15 mouse cellular contexts compared by ENCODE assay signal in the genomic region with DNA sequence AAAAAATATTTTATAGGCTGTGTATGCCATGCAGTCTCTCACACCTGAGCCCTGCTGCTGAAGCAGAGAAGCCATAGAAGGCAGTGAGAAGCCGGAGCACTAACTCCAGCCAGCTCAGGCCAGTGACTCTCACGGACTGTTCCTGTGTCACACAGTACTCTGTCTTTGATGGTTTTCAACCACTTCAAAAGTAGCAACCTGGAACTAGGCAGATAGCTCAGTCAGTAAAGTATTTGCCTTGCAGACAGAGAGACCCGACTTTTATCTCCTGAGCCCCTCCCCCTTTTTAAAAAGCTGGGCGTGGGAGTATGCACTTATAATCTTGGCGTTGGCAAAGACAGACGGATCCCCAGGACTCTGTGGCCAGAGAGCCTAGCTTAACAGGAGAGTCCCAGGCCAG. TPM values are rescaled to one million over a fixed set of nuclear protein-coding genes. Genes with fewer than 3 reads are reported as not detected.
DNase-seq lines count a peak whose midpoint lies in the region; ATAC-seq and TF ChIP-seq lines count a peak whose summit lies in the region.
"Had no signal": no experiment of that assay in that cellular context is flagged by ENCODE, and none has a peak within 500 bp of the region (broad histone marks: within the 10 kb centered on the region; RNA-seq: fewer than 3 reads in every experiment).

No protein-coding gene starts in this region.

- no peaks in the 10 kb centered on the region for H3K27me3 ChIP-seq in heart, embryonic 15.5 days
- no peaks in the 10 kb centered on the region for H3K27me3 ChIP-seq in midbrain, embryonic 13.5 days
- H3K27me3 ChIP-seq in midbrain, postnatal 0 days (ENCODE audit: insufficient read depth, low read length): no peaks in the 10 kb centered on the region

- DNase-seq in heart, adult 18-20 months: no peak
- no peak for DNase-seq in midbrain, postnatal 0 days (ENCODE audit: low spot score)
- DNase-seq in induced T-regulatory cell, adult 2 months (ENCODE audit: low read depth): peak; percentile 69
- peak; percentile 63 to 71 for DNase-seq in thymus, postnatal 36 days
- no peak for DNase-seq in cerebellum, postnatal 14 days
- DNase-seq in adrenal gland, postnatal 14 days: no peak
- DNase-seq: adrenal gland, postnatal 36 days; cerebellum, adult 11 months; kidney, adult 18-20 months; lung, embryonic 14.5 days had no signal

- no peak for TF ChIP-seq CTCF in midbrain, postnatal 0 days (IDR thresholded peaks at IDR 0.05)

- 8% methylated on average over 6 of the region's 6 CpGs for WGBS in heart, embryonic 15.5 days
- WGBS in midbrain, embryonic 13.5 days: 58% methylated on average over 6 of the region's 6 CpGs
- WGBS in midbrain, postnatal 0 days: 44% methylated on average over 6 of the region's 6 CpGs

- H3K27ac ChIP-seq in heart, embryonic 15.5 days: peak overlapping the region; percentile 66
- no peak overlapping the region for H3K27ac ChIP-seq in midbrain, embryonic 13.5 days
- no peak overlapping the region; the same call in 1 of the 2 replicates for H3K27ac ChIP-seq in midbrain, postnatal 0 days (ENCODE audit: low read depth, low read length)
- H3K27ac ChIP-seq: stomach, postnatal 0 days had no signal

- ATAC-seq in heart, embryonic 15.5 days (replicated peaks; ENCODE audit: insufficient number of reproducible peaks, insufficient read depth, low FRiP score, low read depth): no peak
- ATAC-seq in midbrain, embryonic 13.5 days: no peak
- no peak for ATAC-seq in midbrain, postnatal 0 days (ENCODE audit: low FRiP score)

- H3K4me2 ChIP-seq in heart, embryonic 15.5 days: 0 out of 2 replicates have a peak overlapping the region, but pooled peaks have one; percentile 3
- no peak overlapping the region for H3K4me2 ChIP-seq in midbrain, embryonic 13.5 days (replicated peaks)
- H3K4me2 ChIP-seq in midbrain, postnatal 0 days (ENCODE audit: low read depth, low read length, poor library complexity, severe bottlenecking): no peak overlapping the region
- H3K4me2 ChIP-seq: lung, embryonic 14.5 days had no signal

- peaks cover 19% of the 10 kb centered on the region for H3K4me1 ChIP-seq in heart, embryonic 15.5 days (replicated peaks)
- peaks cover 21% of the 10 kb centered on the region for H3K4me1 ChIP-seq in midbrain, embryonic 13.5 days (replicated peaks)
- H3K4me1 ChIP-seq in midbrain, postnatal 0 days (ENCODE audit: insufficient read depth, low read length): no peaks in the 10 kb centered on the region

- H3K4me3 ChIP-seq in heart, embryonic 15.5 days: no peak overlapping the region
- H3K4me3 ChIP-seq in midbrain, embryonic 13.5 days (replicated peaks): no peak overlapping the region
- no peak overlapping the region for H3K4me3 ChIP-seq in midbrain, postnatal 0 days (ENCODE audit: low read depth, low read length)
- H3K4me3 ChIP-seq: myocyte had no signal

- no peaks in the 10 kb centered on the region for H3K9me3 ChIP-seq in heart, embryonic 15.5 days (replicated peaks)
- no peaks in the 10 kb centered on the region for H3K9me3 ChIP-seq in midbrain, embryonic 13.5 days
- no peaks in the 10 kb centered on the region for H3K9me3 ChIP-seq in midbrain, postnatal 0 days (ENCODE audit: low read length)
- H3K9me3 ChIP-seq: megakaryocyte, embryonic 14.5 days had no signal

- no peaks in the 10 kb centered on the region for H3K36me3 ChIP-seq in heart, embryonic 15.5 days
- no peaks in the 10 kb centered on the region for H3K36me3 ChIP-seq in midbrain, embryonic 13.5 days
- 0 out of 2 replicates have a peak, but pooled peaks cover 2% of the 10 kb centered on the region for H3K36me3 ChIP-seq in midbrain, postnatal 0 days (ENCODE audit: insufficient read depth, low read length)

- H3K9ac ChIP-seq in heart, embryonic 15.5 days: no peak overlapping the region
- H3K9ac ChIP-seq in midbrain, embryonic 13.5 days (replicated peaks): 0 out of 2 replicates have a peak overlapping the region, but pooled peaks have one; percentile 10
- no peak overlapping the region for H3K9ac ChIP-seq in midbrain, postnatal 0 days (replicated peaks; ENCODE audit: low read length, poor library complexity, severe bottlenecking)
- H3K9ac ChIP-seq: lung, embryonic 14.5 days had no signal

RNA-seq across cellular contexts. Expression of gene Fam83d, which starts 44.1 kb away (rescaled TPM):
- 52.3 and 53.3 TPM in 2 replicates for polyA plus RNA-seq in heart, embryonic 15.5 days (2015; fragmentation: Nextera tagmentation; extraction: Ambion mirVana)
- under 1 TPM; 0.44 to 0.89 TPM for total RNA-seq in heart, adult 18-20 months (2021)
- 16.6 and 17.6 TPM in 2 replicates for polyA plus RNA-seq in midbrain, embryonic 13.5 days (2015; fragmentation: Nextera tagmentation; extraction: Ambion mirVana)
- total RNA-seq in midbrain, postnatal 0 days (2014; rRNA removed): 6.4 and 6.6 TPM in 2 replicates
- 3.8 TPM in 2 replicates for polyA plus RNA-seq in midbrain, postnatal 0 days (2015; fragmentation: Nextera tagmentation; extraction: Ambion mirVana)
- 5.8 TPM in 2 replicates for total RNA-seq in adrenal gland, postnatal 14 days (2021)

RNA-seq across cellular contexts. Expression of gene Ppp1r16b, which starts 58.6 kb away (rescaled TPM):
- polyA plus RNA-seq in heart, embryonic 15.5 days (2015; fragmentation: Nextera tagmentation; extraction: Ambion mirVana): 5.2 and 6.8 TPM in 2 replicates
- 10 to 100 TPM; 11.6 to 16.1 TPM for total RNA-seq in heart, adult 18-20 months (2021)
- polyA plus RNA-seq in midbrain, embryonic 13.5 days (2015; fragmentation: Nextera tagmentation; extraction: Ambion mirVana): 8.4 and 8.7 TPM in 2 replicates
- total RNA-seq in midbrain, postnatal 0 days (2014; rRNA removed): 30.8 and 32.2 TPM in 2 replicates
- 31.0 and 31.6 TPM in 2 replicates for polyA plus RNA-seq in midbrain, postnatal 0 days (2015; fragmentation: Nextera tagmentation; extraction: Ambion mirVana)
- total RNA-seq in adrenal gland, postnatal 14 days (2021): 11.5 and 16.0 TPM in 2 replicates

Comparison
In these comparisons a context has a peak if more than half of its experiments do, and no peak if none do; other contexts are left out.
1. DNase-seq: peak in induced T-regulatory cell, adult 2 months (single experiment) and thymus, postnatal 36 days (2 of 2); none in heart, adult 18-20 months (0 of 2), midbrain, postnatal 0 days (single experiment), cerebellum, postnatal 14 days (0 of 2) and adrenal gland, postnatal 14 days (single experiment).